Mouse (Mus musculus): ENCODE measurements around the gene Fam114a2. TPM values are rescaled to one million over a fixed set of nuclear protein-coding genes. Genes with fewer than 3 reads are reported as not detected.

Fam114a2 gene
- polyA plus RNA-seq, 1 experiment: 95.2 TPM

DNA sequence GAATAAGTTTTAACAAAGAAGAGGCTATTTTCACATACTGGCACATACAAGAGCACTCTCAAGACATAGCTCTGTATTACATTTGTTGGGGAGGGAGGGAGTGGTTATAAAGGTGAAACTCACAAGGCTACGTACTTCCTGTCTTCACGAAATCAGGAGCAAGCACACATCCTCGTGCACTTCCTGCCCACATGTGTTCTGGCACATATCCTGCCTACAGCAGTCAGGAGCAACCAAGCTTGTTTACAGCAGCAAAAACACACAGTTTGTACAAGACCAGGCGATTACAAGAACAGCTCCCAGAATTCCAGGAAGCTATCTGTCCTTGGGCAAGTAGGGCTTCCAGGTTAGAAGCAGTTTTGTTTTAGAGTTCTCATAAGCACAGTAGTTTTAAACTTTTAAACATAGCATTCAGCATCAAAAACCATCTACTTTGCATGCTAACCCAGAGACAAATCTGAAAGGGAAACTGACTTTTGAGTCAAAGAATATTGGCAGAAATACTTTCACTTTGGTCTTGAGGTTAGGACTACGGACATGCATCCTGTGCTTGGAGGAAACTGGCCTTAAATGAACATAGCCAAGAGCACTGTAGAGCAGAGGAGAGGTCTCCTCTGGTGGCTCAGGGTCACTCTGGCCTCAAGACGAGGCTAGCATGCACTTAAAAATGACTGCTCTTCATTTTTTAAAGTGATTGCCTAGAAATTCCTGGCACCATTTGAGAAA is 73.0 kb downstream of the Fam114a2 start:
- Histone ChIP-seq H3K9me3 (replicated peaks; ENCODE audit: control insufficient read depth, insufficient read depth, low read length, poor library complexity, severe bottlenecking) (no peaks in the 10 kb centered on the region), H3K4me1 (ENCODE audit: control insufficient read depth, insufficient read depth, low read length) (no peaks in the 10 kb centered on the region), H3K27me3 (ENCODE audit: control insufficient read depth, insufficient read depth, low read length, poor library complexity, severe bottlenecking) (no peaks in the 10 kb centered on the region), H3K9ac (ENCODE audit: low read depth, poor library complexity, severe bottlenecking) (no peak overlapping the region), H3K4me3 (ENCODE audit: low read depth, low read length) (no peak overlapping the region), H3K27ac (ENCODE audit: insufficient read depth, low read length) (no peak overlapping the region), H3K36me3 (ENCODE audit: control insufficient read depth, insufficient read depth, low read length, poor library complexity, severe bottlenecking) (no peaks in the 10 kb centered on the region)
- TF ChIP-seq CTCF (IDR thresholded peaks at IDR 0.05; ENCODE audit: low read depth, low read length): no peak
- no peak for TF ChIP-seq POLR2A (IDR thresholded peaks at IDR 0.05; ENCODE audit: insufficient read depth, low read length)
- TF ChIP-seq EP300 (IDR thresholded peaks at IDR 0.05; ENCODE audit: insufficient read depth, low read depth, low read length): no peak

GRCm38 (mm10) chr11:57434153-57434552 is 84.3 kb downstream of the Fam114a2 start:
- Histone ChIP-seq H3K36me3 (ENCODE audit: control insufficient read depth, insufficient read depth, low read length, poor library complexity, severe bottlenecking) (no peaks in the 10 kb centered on the region), H3K9me3 (replicated peaks; ENCODE audit: control insufficient read depth, insufficient read depth, low read length, poor library complexity, severe bottlenecking) (no peaks in the 10 kb centered on the region), H3K27ac (ENCODE audit: insufficient read depth, low read length) (no peak overlapping the region), H3K27me3 (ENCODE audit: control insufficient read depth, insufficient read depth, low read length, poor library complexity, severe bottlenecking) (no peaks in the 10 kb centered on the region), H3K4me1 (ENCODE audit: control insufficient read depth, insufficient read depth, low read length) (no peaks in the 10 kb centered on the region), H3K9ac (ENCODE audit: low read depth, poor library complexity, severe bottlenecking) (no peak overlapping the region), H3K4me3 (ENCODE audit: low read depth, low read length) (no peak overlapping the region)
- no peak for TF ChIP-seq CTCF (IDR thresholded peaks at IDR 0.05; ENCODE audit: low read depth, low read length)
- no peak for TF ChIP-seq POLR2A (IDR thresholded peaks at IDR 0.05; ENCODE audit: insufficient read depth, low read length)
- no peak for TF ChIP-seq EP300 (IDR thresholded peaks at IDR 0.05; ENCODE audit: insufficient read depth, low read depth, low read length)

Other genes starting within 250 kb of the Fam114a2 start
- 63.0 and 73.5 TPM in 2 replicates for gene Mfap3, start within 50 bp of the Fam114a2 start, polyA plus RNA-seq (2011; ENCODE audit: insufficient read depth, insufficient read length, low read depth, missing spikeins)
- gene Galnt10, start 126.8 kb upstream of the Fam114a2 start, polyA plus RNA-seq (2011; ENCODE audit: insufficient read depth, insufficient read length, low read depth, missing spikeins): 16.1 and 16.8 TPM in 2 replicates